Mouse (Mus musculus) limb, embryonic 14.5 days (tissue): ENCODE measurements around the gene Trafd1. TPM values are rescaled to one million over a fixed set of nuclear protein-coding genes. Genes with fewer than 3 reads are reported as not detected.
"Not testable (repeated sequence)": the region's sequence is repeated elsewhere in the genome, so short reads cannot be mapped to it uniquely, and the experiment has no call there.

Experiments used
- ATAC-seq: fragments of 200-750 bp; cut with Nextera tagmentation; 2 replicates; pipeline ENCODE4 v1.8.0; 2017; ENCODE audit warnings: low read depth, moderate number of reproducible peaks, moderate TSS enrichment; ENCODE audit not compliant: low FRiP score
- DNase-seq: peaks from one replicate; pipeline ENCODE4 v3.0.0-alpha.2; 2015; ENCODE audit warnings: low spot score
- H3K27ac ChIP-seq: fragments of 300-500 bp; sonication (generic); replicated peaks from 2 replicates; pipeline ENCODE4 v1.5.1; 2014; ENCODE audit warnings: low read depth, mild to moderate bottlenecking, low read length, moderate library complexity, mixed read lengths
- H3K27me3 ChIP-seq: fragments of 300-500 bp; sonication (generic); 2 replicates; pipeline ENCODE4 v1.6.1; 2014; ENCODE audit warnings: low read length, mixed read lengths; ENCODE audit not compliant: control insufficient read depth, insufficient read depth
- H3K36me3 ChIP-seq: fragments of 300-500 bp; sonication (generic); 2 replicates; pipeline ENCODE4 v1.6.1; 2014; ENCODE audit warnings: mild to moderate bottlenecking, low read length, moderate library complexity, mixed read lengths; ENCODE audit not compliant: control insufficient read depth, insufficient read depth
- H3K4me1 ChIP-seq: fragments of 300-500 bp; sonication (generic); 2 replicates; pipeline ENCODE4 v1.6.1; 2014; ENCODE audit warnings: antibody characterized with exemption, low read length, mixed read lengths; ENCODE audit not compliant: control insufficient read depth, insufficient read depth
- H3K4me2 ChIP-seq: fragments of 300-500 bp; sonication (generic); replicated peaks from 2 replicates; pipeline ENCODE4 v1.6.1; 2014; ENCODE audit warnings: low read depth, mild to moderate bottlenecking, low read length, moderate library complexity; ENCODE audit not compliant: severe bottlenecking
- H3K4me3 ChIP-seq: fragments of 300-500 bp; sonication (generic); replicated peaks from 2 replicates; pipeline ENCODE4 v1.5.1; 2014; ENCODE audit warnings: low read length
- H3K9ac ChIP-seq: fragments of 300-500 bp; sonication (generic); 2 replicates; pipeline ENCODE4 v1.6.1; 2014; ENCODE audit warnings: mild to moderate bottlenecking, low read depth, low read length, moderate library complexity; ENCODE audit not compliant: severe bottlenecking
- H3K9me3 ChIP-seq: fragments of 300-500 bp; sonication (generic); 2 replicates; pipeline ENCODE4 v1.6.1; 2016; ENCODE audit warnings: low read length; ENCODE audit not compliant: control insufficient read depth
- POLR2A ChIP-seq: fragments of 200-500 bp; IDR thresholded peaks from 2 replicates; pipeline ENCODE4 v1.8.0; 2012; ENCODE audit warnings: inconsistent platforms, mild to moderate bottlenecking, moderate library complexity, borderline replicate concordance; ENCODE audit not compliant: insufficient read depth, insufficient read length; ENCODE audit errors: extremely low read depth
- whole genome bisulfite sequencing: fragments of 180-500 bp; shearing (Covaris S2); extraction: QIAGEN DNeasy Blood & Tissue Kit; methylation state at CpG from one replicate; pipeline ENCODE4 v1.1.7; 2014; 5-methylcytosine and 5-hydroxymethylcytosine counted together
- polyA plus RNA-seq, 2 experiments: library from polyadenylated mRNA; depleted of rRNA in 1 of 2; stranded (reverse) in 1 of 2; unstranded in 1 of 2; fragments of >200 nt; fragmentation: Nextera tagmentation in 1 of 2; extraction: Ambion mirVana in 1 of 2; gene quantifications; 2 replicates each; pipeline versions ENCODE4 v1.2.1 to v1.2.3; 2012 to 2014

Gene Trafd1
- polyA plus RNA-seq, 2 experiments: 70.2 to 102 TPM

- ATAC-seq (no peak), DNase-seq (no peak)
- H3K36me3 ChIP-seq: peaks cover 86% of the 10 kb centered on the region
- H3K4me3 ChIP-seq: no peak overlapping the region
- H3K27me3 ChIP-seq: no peaks in the 10 kb centered on the region
- no peaks in the 10 kb centered on the region for H3K9me3 ChIP-seq
- no peaks in the 10 kb centered on the region for H3K4me1 ChIP-seq
- no peak overlapping the region for H3K27ac ChIP-seq
- WGBS: 89% methylated on average over 6 of the region's 6 CpGs
- no peak overlapping the region for H3K4me2 ChIP-seq
- TF ChIP-seq POLR2A: no peak
- H3K9ac ChIP-seq: no peak overlapping the region
Measured at GRCm38 (mm10) chr5:121336776-121337175, 48.7 kb downstream of the Trafd1 start.

- H3K9me3 ChIP-seq: no peaks in the 10 kb centered on the region
- 73% methylated on average over 3 of the region's 3 CpGs for whole genome bisulfite sequencing
- H3K27ac ChIP-seq: no peak overlapping the region
- no peaks in the 10 kb centered on the region for H3K4me1 ChIP-seq
- TF ChIP-seq POLR2A: no peak
- no peak overlapping the region for H3K4me3 ChIP-seq
- DNase-seq (no peak), ATAC-seq (no peak)
- H3K9ac ChIP-seq: no peak overlapping the region
- H3K4me2 ChIP-seq: no peak overlapping the region
- H3K27me3 ChIP-seq: no peaks in the 10 kb centered on the region
- peaks cover 92% of the 10 kb centered on the region for H3K36me3 ChIP-seq
Measured at GRCm38 (mm10) chr5:121336009-121336408, 49.4 kb downstream of the Trafd1 start.

GRCm38 (mm10) chr5:121335426-121335825 lies 50.0 kb downstream of the Trafd1 start:
- DNase-seq: no peak
- WGBS: 94% methylated on average over 4 of the region's 4 CpGs
- TF ChIP-seq POLR2A: no peak

GRCm38 (mm10) chr5:121334454-121334853 lies 51.0 kb downstream of the Trafd1 start:
- no peak for ATAC-seq
- Histone ChIP-seq H3K9me3 (no peaks in the 10 kb centered on the region), H3K4me1 (no peaks in the 10 kb centered on the region), H3K4me3 (no peak overlapping the region), H3K27ac (no peak overlapping the region), H3K4me2 (no peak overlapping the region), H3K9ac (no peak overlapping the region), H3K27me3 (no peaks in the 10 kb centered on the region), H3K36me3 (peaks cover 88% of the 10 kb centered on the region)
- no peak for TF ChIP-seq POLR2A
- 87% methylated on average over 5 of the region's 5 CpGs for WGBS
- DNase-seq: no peak

More at GRCm38 (mm10) chr5:121335426-121335825, 50.0 kb downstream of the Trafd1 start:
- no peak for ATAC-seq
- H3K4me1 ChIP-seq: no peaks in the 10 kb centered on the region
- H3K9me3 ChIP-seq: no peaks in the 10 kb centered on the region
- no peak overlapping the region for H3K4me2 ChIP-seq
- peaks cover 93% of the 10 kb centered on the region for H3K36me3 ChIP-seq
- H3K27ac ChIP-seq: no peak overlapping the region
- H3K4me3 ChIP-seq: no peak overlapping the region
- no peaks in the 10 kb centered on the region for H3K27me3 ChIP-seq
- no peak overlapping the region for H3K9ac ChIP-seq

GRCm38 (mm10) chr5:121333976-121334375 lies 51.5 kb downstream of the Trafd1 start:
- H3K27me3 ChIP-seq: no peaks in the 10 kb centered on the region
- ATAC-seq (no peak), DNase-seq (no peak)
- H3K27ac ChIP-seq: no peak overlapping the region
- H3K4me3 ChIP-seq: no peak overlapping the region
- no peaks in the 10 kb centered on the region for H3K9me3 ChIP-seq
- no peaks in the 10 kb centered on the region for H3K4me1 ChIP-seq
- no peak overlapping the region for H3K4me2 ChIP-seq
- H3K9ac ChIP-seq: no peak overlapping the region
- H3K36me3 ChIP-seq: peaks cover 88% of the 10 kb centered on the region
- WGBS: 94% methylated on average over 9 of the region's 9 CpGs
- no peak for TF ChIP-seq POLR2A

- WGBS: 97% methylated on average over 10 of the region's 10 CpGs
- no peak for TF ChIP-seq POLR2A
Measured at GRCm38 (mm10) chr5:121331731-121332130, 53.7 kb downstream of the Trafd1 start.

GRCm38 (mm10) chr5:121330154-121330816 lies 55.1 kb downstream of the Trafd1 start:
- Histone ChIP-seq H3K36me3 (peaks cover 86% of the 10 kb centered on the region), H3K4me3 (peak overlapping the region; percentile 19), H3K27ac (peak overlapping the region; percentile 55; the same call in 1 of the 2 replicates), H3K9ac (peak overlapping the region; percentile 41; the same call in 1 of the 2 replicates), H3K4me2 (0 out of 2 replicates have a peak overlapping the region, but pooled peaks have one; percentile 15)
- WGBS: 73% methylated on average over 9 of the region's 19 CpGs
- H3K27me3 ChIP-seq, DNase-seq, H3K9me3 ChIP-seq, H3K4me1 ChIP-seq: not testable (repeated sequence)
- ATAC-seq: peak; percentile 42; the same call in 1 of the 2 replicates

More at GRCm38 (mm10) chr5:121331731-121332130, 53.7 kb downstream of the Trafd1 start:
- Histone ChIP-seq H3K36me3 (peaks cover 84% of the 10 kb centered on the region), H3K27me3 (no peaks in the 10 kb centered on the region), H3K4me1 (no peaks in the 10 kb centered on the region), H3K4me2 (no peak overlapping the region), H3K4me3 (no peak overlapping the region), H3K9ac (no peak overlapping the region), H3K9me3 (no peaks in the 10 kb centered on the region), H3K27ac (no peak overlapping the region)
- ATAC-seq: no peak
- DNase-seq: no peak
